Mouse (Mus musculus) lung, adult 2 months (tissue): ENCODE data around the gene Sept6.

Experiments used
- CTCF ChIP-seq: fragments of 200-500 bp; IDR thresholded peaks from 2 replicates; pipeline ENCODE4 v1.5.1; 2011; ENCODE audit warnings: mild to moderate bottlenecking, low read length, control low read depth; ENCODE audit not compliant: insufficient read depth
- POLR2A ChIP-seq: fragments of 200-500 bp; IDR thresholded peaks from 2 replicates; pipeline ENCODE4 v1.6.1; 2011; ENCODE audit warnings: low read depth, mild to moderate bottlenecking, control low read depth, low read length, borderline replicate concordance; ENCODE audit errors: extremely low read depth

GRCm38 (mm10) chrX:36903115-36903768, 88.4 kb downstream of the Sept6 start:
- no peak for TF ChIP-seq CTCF
- peak; percentile 93 for TF ChIP-seq POLR2A
